Mouse (Mus musculus): ENCODE measurements around the gene Cage1.

- TF ChIP-seq GATA1 (IDR thresholded peaks at IDR 0.05; ENCODE audit: borderline replicate concordance, low read length) (no peak), FLI1 (IDR thresholded peaks at IDR 0.05; ENCODE audit: low read length) (no peak)
Observed at GRCm38 (mm10) chr13:37966256-37967051, 70.4 kb downstream of the Cage1 start.
